Mouse (Mus musculus) G1E (cell line): Measurements from ENCODE around the gene Chn2.

Experiments used
- CTCF ChIP-seq: IDR thresholded peaks from 2 replicates; pipeline ENCODE4 v1.5.1; 2012; ENCODE audit warnings: low read depth, low read length, inconsistent platforms, mixed read lengths
- GATA1 ChIP-seq: IDR thresholded peaks from 2 replicates; pipeline ENCODE4 v1.6.1; 2012; ENCODE audit warnings: borderline replicate concordance, low read length, inconsistent platforms, mixed read lengths
- GATA2 ChIP-seq: IDR thresholded peaks from 2 replicates; pipeline ENCODE4 v1.6.1; 2012; ENCODE audit warnings: low read depth, low read length, inconsistent platforms, borderline replicate concordance
- POLR2AphosphoS5 ChIP-seq: IDR thresholded peaks from 2 replicates; pipeline ENCODE4 v1.6.1; 2012; ENCODE audit warnings: low read depth, low read length, inconsistent platforms; ENCODE audit not compliant: insufficient replicate concordance
- TAL1 ChIP-seq: conservative IDR thresholded peaks from 2 replicates; pipeline ENCODE4 v1.6.1; 2012; ENCODE audit warnings: low read depth, low read length, inconsistent platforms, mixed read lengths

DNA sequence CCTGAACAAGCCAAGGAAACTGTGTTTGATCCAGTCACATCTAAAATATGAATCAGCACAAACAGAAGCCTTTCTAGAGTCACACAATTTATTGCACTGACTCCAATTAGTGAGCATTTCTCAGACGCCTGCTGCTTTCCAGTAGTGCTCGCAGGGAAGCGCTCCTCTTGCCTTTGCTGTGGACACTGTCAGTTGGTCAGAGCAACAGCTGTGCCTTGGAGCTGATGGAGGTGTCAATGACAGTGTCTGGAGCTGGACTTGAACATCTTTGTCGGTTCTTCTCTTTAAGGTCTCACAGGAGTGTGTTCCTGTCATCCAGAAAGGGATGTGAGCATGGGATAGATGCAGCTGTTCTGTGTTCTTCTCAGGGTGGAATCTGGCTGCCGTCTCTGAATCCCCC, 16.0 kb downstream of the Chn2 start:
- TF ChIP-seq CTCF = no peak
- TF ChIP-seq TAL1 = no peak
- TF ChIP-seq GATA2 = no peak
- no peak for TF ChIP-seq GATA1
- no peak for TF ChIP-seq POLR2AphosphoS5
